20 mouse cellular contexts compared by ENCODE assay signal in the genomic region with DNA sequence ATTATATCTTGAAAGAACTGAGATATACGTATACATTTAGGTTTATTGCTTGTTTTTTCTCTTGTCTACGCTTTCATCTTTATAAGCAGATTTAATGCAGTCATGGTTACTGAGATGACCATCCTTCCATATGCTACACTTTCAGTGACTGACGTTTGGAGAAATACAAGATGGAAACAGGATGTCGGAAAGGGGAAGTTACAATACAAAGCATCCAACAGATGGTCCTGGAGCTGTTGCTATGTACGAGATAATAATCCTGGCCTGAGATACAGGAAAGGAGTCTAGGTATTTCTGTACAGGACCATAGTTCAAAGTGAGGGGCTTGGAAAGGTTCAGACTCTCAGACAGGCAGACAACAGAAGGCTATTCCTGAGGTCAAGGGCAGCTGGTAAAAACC. TPM values are rescaled to one million over a fixed set of nuclear protein-coding genes. Genes with fewer than 3 reads are reported as not detected.
"Had no signal": no experiment of that assay in that cellular context is flagged by ENCODE, and none has a peak within 500 bp of the region (broad histone marks: within the 10 kb centered on the region; RNA-seq: fewer than 3 reads in every experiment).

No protein-coding gene starts in this region.

- H3K4me2 ChIP-seq: limb, embryonic 12.5 days; liver, embryonic 13.5 days; lung, embryonic 15.5 days; midbrain, embryonic 12.5 days had no signal

- H3K9me3 ChIP-seq: limb, embryonic 12.5 days; liver, embryonic 13.5 days; lung, embryonic 15.5 days; megakaryocyte, embryonic 14.5 days; midbrain, embryonic 12.5 days had no signal

- H3K27ac ChIP-seq: layer of hippocampus, adult 2 months; limb, embryonic 12.5 days; liver, embryonic 13.5 days; lung, embryonic 15.5 days; midbrain, embryonic 12.5 days had no signal

- DNase-seq: kidney, postnatal 10 days; kidney, postnatal 4 days; liver; liver, embryonic 13.5 days; liver, postnatal 0 days; lung, postnatal 36 days; thymus, adult 18-20 months; thymus, postnatal 14 days had no signal

- H3K4me3 ChIP-seq: layer of hippocampus, adult 2 months; limb, embryonic 12.5 days; liver, embryonic 13.5 days; lung, embryonic 15.5 days; megakaryocyte, embryonic 14.5 days; midbrain, embryonic 12.5 days had no signal

- H3K9ac ChIP-seq: limb, embryonic 12.5 days; liver, embryonic 13.5 days; liver, postnatal 0 days; lung, embryonic 15.5 days; midbrain, embryonic 12.5 days had no signal

- ATAC-seq: liver, postnatal 0 days; midbrain, embryonic 16.5 days had no signal

- H3K27me3 ChIP-seq: limb, embryonic 12.5 days; liver, embryonic 13.5 days; lung, embryonic 15.5 days; megakaryocyte, embryonic 14.5 days; midbrain, embryonic 12.5 days had no signal

- H3K36me3 ChIP-seq: limb, embryonic 12.5 days; liver, embryonic 13.5 days; lung, embryonic 15.5 days; midbrain, embryonic 12.5 days had no signal

RNA-seq across cellular contexts. Expression of a gene that starts 33.1 kb away (rescaled TPM):
- total RNA-seq: layer of hippocampus, adult 2 months; layer of hippocampus, postnatal 10 days; left cerebral cortex, postnatal 36 days had no signal
- polyA plus RNA-seq: kidney, embryonic 14.5 days; limb, embryonic 12.5 days; liver, embryonic 13.5 days; liver, postnatal 0 days; lung, embryonic 15.5 days; midbrain, embryonic 12.5 days; midbrain, embryonic 16.5 days; neural tube, embryonic 14.5 days; stomach, embryonic 14.5 days; urinary bladder, adult 2 months had no signal
